Mouse (Mus musculus) myocyte (in vitro differentiated cells): Measurements from ENCODE around the gene Agpat3. TPM values are rescaled to one million over a fixed set of nuclear protein-coding genes. Genes with fewer than 3 reads are reported as not detected.
A peak's percentile ranks its signal among the peaks of the same experiment; 100 is the strongest.

Experiments
- H3K27me3 ChIP-seq: one replicate; pipeline ENCODE4 v1.6.1; 2011; ENCODE audit not compliant: control insufficient read depth, insufficient read depth, insufficient read length
- H3K36me3 ChIP-seq: one replicate; pipeline ENCODE4 v1.6.1; 2011; ENCODE audit not compliant: control insufficient read depth, insufficient read depth
- H3K4me2 ChIP-seq: one replicate; pipeline ENCODE4 v1.6.1; 2011; ENCODE audit warnings: low read depth, control low read depth
- H3K4me3 ChIP-seq: one replicate; pipeline ENCODE4 v1.5.1; 2011; ENCODE audit warnings: mild to moderate bottlenecking, control low read depth, moderate library complexity
- H3K79me2 ChIP-seq: one replicate; pipeline ENCODE4 v1.6.1; 2011; ENCODE audit not compliant: control insufficient read depth, insufficient read depth
- H3ac ChIP-seq: one replicate; pipeline ENCODE4 v1.6.1; 2011; ENCODE audit not compliant: control insufficient read depth, insufficient read length
- CEBPB ChIP-seq: IDR thresholded peaks from 2 replicates; pipeline ENCODE4 v1.6.1; 2011; ENCODE audit warnings: mild to moderate bottlenecking, moderate library complexity; ENCODE audit not compliant: poor library complexity, insufficient read depth, severe bottlenecking
- E2F4 ChIP-seq: IDR thresholded peaks from one replicate; pipeline ENCODE4 v1.6.1; 2011; ENCODE audit warnings: mild to moderate bottlenecking, control low read depth, moderate library complexity; ENCODE audit not compliant: insufficient read depth
- MAX ChIP-seq: IDR thresholded peaks from one replicate; pipeline ENCODE4 v1.6.1; 2011; ENCODE audit warnings: low read depth, mild to moderate bottlenecking, control low read depth
- MYOD1 ChIP-seq, 3 experiments: IDR thresholded peaks; one replicate each; pipeline ENCODE4 v1.6.1; 2011; ENCODE audit warnings: control low read depth in 2 of 3, low read depth in 2 of 3, mild to moderate bottlenecking in 2 of 3, moderate library complexity in 1 of 3; ENCODE audit not compliant: insufficient read length in 2 of 3, control insufficient read depth in 1 of 3
- MYOG ChIP-seq, 3 experiments: IDR thresholded peaks; one replicate each; pipeline ENCODE4 v1.6.1; 2011; ENCODE audit warnings: control low read depth in 2 of 3, low read depth in 2 of 3, mild to moderate bottlenecking in 2 of 3; ENCODE audit not compliant: insufficient read length in 2 of 3, control insufficient read depth in 1 of 3, insufficient read depth in 1 of 3
- POLR2A ChIP-seq: IDR thresholded peaks from one replicate; pipeline ENCODE4 v1.6.1; 2011; ENCODE audit warnings: low read depth, mild to moderate bottlenecking, control low read depth, moderate library complexity; ENCODE audit not compliant: insufficient read length
- POLR2AphosphoS2 ChIP-seq: IDR thresholded peaks from one replicate; pipeline ENCODE4 v1.6.1; 2011; ENCODE audit warnings: low read depth, control low read depth; ENCODE audit not compliant: insufficient read length
- REST ChIP-seq: IDR thresholded peaks from one replicate; pipeline ENCODE4 v1.6.1; 2011; ENCODE audit warnings: mild to moderate bottlenecking, control low read depth, moderate library complexity; ENCODE audit not compliant: insufficient read depth, insufficient read length
- SRF ChIP-seq: IDR thresholded peaks from one replicate; pipeline ENCODE4 v1.6.1; 2011; ENCODE audit warnings: low read depth; ENCODE audit not compliant: control insufficient read depth, insufficient read length
- TCF12 ChIP-seq: IDR thresholded peaks from one replicate; pipeline ENCODE4 v1.6.1; 2011; ENCODE audit warnings: mild to moderate bottlenecking, control low read depth; ENCODE audit not compliant: poor library complexity, insufficient read depth, severe bottlenecking
- TCF3 ChIP-seq: IDR thresholded peaks from one replicate; pipeline ENCODE4 v1.6.1; 2011; ENCODE audit warnings: low read depth, control low read depth; ENCODE audit not compliant: insufficient read length
- USF1 ChIP-seq: IDR thresholded peaks from one replicate; pipeline ENCODE4 v1.6.1; 2011; ENCODE audit warnings: low read depth, mild to moderate bottlenecking, control low read depth, moderate library complexity
- polyA plus RNA-seq: library from polyadenylated mRNA; unstranded; fragments of >200 nt; fragmentation: generic; extraction: Trizol; gene quantifications from one replicate; pipeline ENCODE4 v1.2.1, GENCODE M21; 2012; ENCODE audit warnings: missing spikeins

The Agpat3 gene
- polyA plus RNA-seq, 1 experiment: 183 TPM

GRCm38 (mm10) chr10:78222908-78223307, 129.4 kb downstream of the Agpat3 start:
- Histone ChIP-seq H3ac (no peak overlapping the region), H3K4me3 (no peak overlapping the region), H3K36me3 (peaks cover 21% of the 10 kb centered on the region), H3K27me3 (no peaks in the 10 kb centered on the region), H3K4me2 (no peak overlapping the region), H3K79me2 (no peaks in the 10 kb centered on the region)
- TF ChIP-seq POLR2A (no peak), TCF3 (no peak), REST (no peak), USF1 (no peak), TCF12 (no peak), MYOG (IDR thresholded peaks at IDR 0.05; ENCODE audit: control insufficient read depth in 1 of 3, insufficient read depth in 1 of 3, insufficient read length in 2 of 3, low read depth in 2 of 3) (peak in 1 of 3 experiments; percentile 24), CEBPB (peak; percentile 31; the same call in 1 of the 2 replicates), SRF (no peak), POLR2AphosphoS2 (no peak), E2F4 (no peak), MYOD1 (IDR thresholded peaks at IDR 0.05; ENCODE audit: control insufficient read depth in 1 of 3, insufficient read length in 2 of 3, low read depth in 2 of 3) (peak in 1 of 3 experiments; percentile 17), MAX (no peak)

DNA sequence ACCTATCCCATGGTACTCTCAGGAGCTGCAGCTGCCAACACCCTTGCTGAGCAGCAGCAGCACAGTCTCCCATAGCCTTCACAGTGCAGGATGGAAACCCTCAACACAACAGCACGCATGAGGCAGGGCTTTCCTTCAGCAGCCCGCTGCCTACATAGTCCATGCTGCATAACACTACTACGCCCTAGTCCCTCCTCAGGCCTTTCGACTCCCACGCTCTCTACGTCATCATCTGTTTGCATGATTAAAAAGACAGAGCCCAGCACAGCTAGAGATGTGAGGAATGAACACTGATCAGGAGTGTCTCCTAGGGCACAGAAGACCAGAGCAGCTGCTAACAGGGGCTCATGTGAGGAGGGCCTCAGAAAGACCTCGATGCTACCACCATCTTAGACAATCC, 131.0 kb downstream of the Agpat3 start:
- no peaks in the 10 kb centered on the region for H3K79me2 ChIP-seq
- H3K27me3 ChIP-seq: no peaks in the 10 kb centered on the region
- H3K4me3 ChIP-seq: no peak overlapping the region
- H3K36me3 ChIP-seq: peaks cover 21% of the 10 kb centered on the region
- no peak overlapping the region for H3ac ChIP-seq
- TF ChIP-seq POLR2AphosphoS2: no peak
- no peak for TF ChIP-seq E2F4
- no peak for TF ChIP-seq SRF
- TF ChIP-seq MYOD1 (IDR thresholded peaks at IDR 0.05; ENCODE audit: control insufficient read depth in 1 of 3, insufficient read length in 2 of 3, low read depth in 2 of 3): no peak
- no peak for TF ChIP-seq CEBPB
- TF ChIP-seq POLR2A: no peak
- TF ChIP-seq TCF3: no peak
- no peak for TF ChIP-seq MAX
- TF ChIP-seq USF1: no peak
- TF ChIP-seq MYOG (IDR thresholded peaks at IDR 0.05; ENCODE audit: control insufficient read depth in 1 of 3, insufficient read depth in 1 of 3, insufficient read length in 2 of 3, low read depth in 2 of 3): no peak
- no peak for TF ChIP-seq REST
- no peak for TF ChIP-seq TCF12
- no peak overlapping the region for H3K4me2 ChIP-seq

DNA sequence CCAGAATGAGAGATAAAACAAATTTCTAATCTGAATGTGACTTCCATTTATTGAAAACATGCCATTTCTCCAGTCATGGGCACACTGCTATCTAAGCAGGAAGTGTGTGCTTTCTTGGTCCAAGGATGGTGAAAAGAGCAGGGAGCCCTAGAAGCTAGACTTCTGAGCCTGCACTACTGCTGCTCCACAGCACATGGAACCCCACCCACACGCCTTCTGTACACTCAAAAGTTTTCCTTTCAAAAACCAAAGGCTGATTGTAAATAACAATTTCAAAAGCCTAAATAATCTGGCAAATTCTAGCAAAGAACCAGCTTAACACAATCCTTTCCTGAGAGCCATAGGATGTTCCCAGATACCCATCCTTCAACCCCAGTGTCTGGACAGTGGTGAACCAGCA, 132.8 kb downstream of the Agpat3 start:
- Histone ChIP-seq H3K79me2 (no peaks in the 10 kb centered on the region), H3K4me2 (no peak overlapping the region), H3K27me3 (no peaks in the 10 kb centered on the region), H3ac (no peak overlapping the region), H3K4me3 (no peak overlapping the region), H3K36me3 (peaks cover 23% of the 10 kb centered on the region)
- TF ChIP-seq TCF3 (no peak), CEBPB (no peak), POLR2A (no peak), MYOG (IDR thresholded peaks at IDR 0.05; ENCODE audit: control insufficient read depth in 1 of 3, insufficient read depth in 1 of 3, insufficient read length in 2 of 3, low read depth in 2 of 3) (no peak), TCF12 (no peak), REST (no peak), E2F4 (no peak), POLR2AphosphoS2 (no peak), MYOD1 (IDR thresholded peaks at IDR 0.05; ENCODE audit: control insufficient read depth in 1 of 3, insufficient read length in 2 of 3, low read depth in 2 of 3) (no peak), USF1 (no peak), MAX (no peak), SRF (no peak)

Other genes starting within 250 kb of the Agpat3 start
- 73.6 TPM for gene D10Jhu81e, start 182.7 kb downstream of the Agpat3 start, polyA plus RNA-seq
- 22.1 TPM for gene Pwp2, start 167.3 kb downstream of the Agpat3 start, polyA plus RNA-seq
- 24.6 TPM for gene Trappc10, start 107.8 kb downstream of the Agpat3 start, polyA plus RNA-seq
- 180 TPM for gene Rrp1, start 60.6 kb upstream of the Agpat3 start, polyA plus RNA-seq
- 197 TPM for gene Cstb, start 73.2 kb upstream of the Agpat3 start, polyA plus RNA-seq
- gene Pdxk, start 112.5 kb upstream of the Agpat3 start, polyA plus RNA-seq: 5.7 TPM
- not detected for gene Olfr1358, start 164.9 kb upstream of the Agpat3 start, polyA plus RNA-seq
- gene Ilvbl, start 221.9 kb upstream of the Agpat3 start, polyA plus RNA-seq: 49.6 TPM
- gene Syde1, start 239.5 kb upstream of the Agpat3 start, polyA plus RNA-seq: 32.1 TPM